Mouse (Mus musculus) right cerebral cortex, adult 18-20 months (tissue): ENCODE measurements around the gene Mras.

Experiments used
- DNase-seq: peaks from one replicate; pipeline ENCODE4 v3.0.0; 2022; ENCODE audit warnings: mixed read lengths

The Mras gene

GRCm38 (mm10) chr9:99354796-99355195, 82.4 kb downstream of the Mras start:
- DNase-seq = no peak

DNA sequence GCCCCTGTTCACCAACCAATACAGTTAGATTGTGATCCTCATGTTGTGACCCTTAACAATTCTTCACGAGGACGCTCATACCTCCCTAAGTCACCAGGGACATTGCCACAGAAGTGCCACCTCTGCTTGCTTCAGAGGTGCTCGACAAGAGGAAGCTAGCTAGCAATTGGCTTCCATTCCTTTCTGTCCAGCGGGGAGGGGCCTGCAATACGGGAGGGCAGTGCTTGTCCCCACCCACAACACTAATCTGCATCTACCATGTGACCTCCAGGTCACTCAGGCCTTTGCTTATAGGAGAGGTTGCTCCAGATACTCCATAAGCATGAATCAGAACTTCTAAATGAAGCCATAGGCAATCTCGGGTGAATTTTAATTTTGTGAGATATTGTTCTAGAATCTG, 83.8 kb downstream of the Mras start:
- DNase-seq = no peak

- no peak for DNase-seq
Observed at GRCm38 (mm10) chr9:99352964-99353363, 84.2 kb downstream of the Mras start.

GRCm38 (mm10) chr9:99345351-99345792, 91.8 kb downstream of the Mras start:
- DNase-seq = peak; percentile 79

- no peak for DNase-seq
Observed at GRCm38 (mm10) chr9:99341600-99341999, 95.6 kb downstream of the Mras start.

DNA sequence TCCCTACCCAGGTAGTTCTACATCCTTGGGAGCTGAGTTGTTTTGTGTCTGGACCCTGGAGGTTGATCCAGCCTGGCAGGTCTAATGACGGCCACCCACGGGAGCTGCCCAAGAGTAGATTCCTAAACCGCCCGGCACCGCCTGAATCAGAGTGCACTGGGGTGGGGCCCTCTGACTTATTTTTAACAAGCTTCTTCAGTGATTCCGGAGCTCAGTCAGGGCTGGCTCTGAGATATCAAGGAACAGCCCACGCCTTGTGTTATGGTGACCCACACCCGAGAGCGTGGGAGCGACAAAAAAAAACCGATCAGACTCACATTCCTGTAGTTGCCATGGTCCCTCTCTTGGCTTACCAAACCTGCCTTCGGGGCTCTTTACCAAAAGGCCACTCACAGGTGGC, 97.1 kb downstream of the Mras start:
- DNase-seq = no peak

DNA sequence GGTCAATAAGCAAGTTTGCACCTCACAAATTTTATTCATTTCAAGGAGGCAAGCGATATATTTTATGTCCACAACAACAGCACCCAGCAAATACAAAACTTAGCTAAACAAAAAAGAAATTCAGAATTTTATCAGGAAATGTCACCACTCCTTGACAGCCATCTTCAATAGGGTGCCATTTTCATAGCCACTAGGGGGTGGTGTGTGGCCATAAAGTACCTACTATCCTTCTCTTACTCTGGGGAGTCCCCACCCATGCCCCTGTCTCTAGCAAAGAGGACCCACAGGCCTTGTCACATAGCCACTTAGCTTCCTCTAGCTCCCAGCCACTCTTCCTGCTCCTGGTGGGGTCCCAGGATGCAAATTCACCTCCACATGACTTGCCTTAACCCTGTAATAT, 98.0 kb downstream of the Mras start:
- DNase-seq = no peak

DNA sequence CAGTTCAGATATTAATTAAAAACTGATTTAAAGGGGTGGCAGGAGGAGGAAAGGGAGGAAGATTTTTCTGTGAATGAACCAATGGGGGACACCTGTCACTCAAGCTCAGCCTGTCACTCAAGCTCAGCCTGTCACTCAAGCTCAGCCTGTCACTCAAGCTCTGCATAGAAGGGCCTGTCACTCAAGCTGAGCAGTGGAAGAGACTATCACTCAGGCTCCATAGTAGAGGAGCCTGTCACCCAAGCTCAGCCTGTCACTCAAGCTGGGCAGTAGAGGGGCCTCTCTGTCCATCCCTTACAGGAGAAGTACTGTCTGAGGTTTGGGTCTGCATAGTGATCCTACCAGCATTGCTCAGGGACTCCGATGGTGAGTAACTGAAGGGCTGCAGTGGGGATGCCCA, 98.9 kb downstream of the Mras start:
- no peak for DNase-seq

GRCm38 (mm10) chr9:99336538-99336937, 100.6 kb downstream of the Mras start:
- no peak for DNase-seq
